Mouse (Mus musculus) CH12.LX (cell line): ENCODE measurements at regions not wholly inside any gene's neighbourhood (a gene's known extent, or its start where the extent isn't known, plus 50 kb on each side); places are given as distances from the start of the nearest gene placed in this dataset.

Experiments
- DNase-seq: peaks from one replicate; pipeline ENCODE4 v3.0.0-alpha.2; 2013; ENCODE audit errors: extremely low read depth
- H3K27ac ChIP-seq: 2 replicates; pipeline ENCODE4 v1.5.1; 2012; ENCODE audit warnings: low read depth, mild to moderate bottlenecking, control low read depth, moderate library complexity; ENCODE audit not compliant: insufficient read depth
- H3K27me3 ChIP-seq: replicated peaks from 2 replicates; pipeline ENCODE3; 2012; ENCODE audit warnings: inconsistent platforms
- H3K36me3 ChIP-seq, 2 experiments: replicated peaks in 1 of 2; 2 replicates each; pipeline versions ENCODE3 to v1.6.1; 2012; ENCODE audit warnings: inconsistent platforms in 1 of 2, low read length in 1 of 2, mild to moderate bottlenecking in 1 of 2, mixed read lengths in 1 of 2, moderate library complexity in 1 of 2; ENCODE audit not compliant: control insufficient read depth in 1 of 2, insufficient read depth in 1 of 2
- H3K4me1 ChIP-seq, 2 experiments: 2 replicates each; pipeline ENCODE4 v1.6.1; 2012; ENCODE audit warnings: inconsistent platforms in 1 of 2, moderate library complexity in 1 of 2; ENCODE audit not compliant: insufficient read depth in 2 of 2, control insufficient read depth in 1 of 2
- H3K4me2 ChIP-seq: 2 replicates; pipeline ENCODE4 v1.6.1; 2012; ENCODE audit warnings: low read depth, mild to moderate bottlenecking, control low read depth; ENCODE audit not compliant: poor library complexity, insufficient read depth, severe bottlenecking
- H3K4me3 ChIP-seq, 3 experiments: fragments of 150-350 bp in 1 of 3; sonication (generic) in 1 of 3; replicated peaks in 1 of 3; 2 replicates each; pipeline versions ENCODE3 to v1.5.1; 2011 to 2012; ENCODE audit warnings: low read depth in 2 of 3, low read length in 2 of 3, mild to moderate bottlenecking in 2 of 3, moderate library complexity in 2 of 3, control low read depth in 1 of 3, improper control_type of control experiment in 1 of 3, inconsistent platforms in 1 of 3, mixed read lengths in 1 of 3; ENCODE audit not compliant: poor library complexity in 1 of 3
- H3K79me2 ChIP-seq: replicated peaks from 2 replicates; pipeline ENCODE4 v1.6.1; 2012; ENCODE audit warnings: mild to moderate bottlenecking, moderate library complexity; ENCODE audit not compliant: control insufficient read depth, poor library complexity, insufficient read depth, severe bottlenecking; ENCODE audit errors: extremely low read depth
- H3K9ac ChIP-seq: 2 replicates; pipeline ENCODE4 v1.6.1; 2012; ENCODE audit warnings: low read depth, mild to moderate bottlenecking, control low read depth, moderate library complexity; ENCODE audit not compliant: insufficient read depth
- H3K9me3 ChIP-seq: replicated peaks from 2 replicates; pipeline ENCODE3; 2012; ENCODE audit warnings: low read length, inconsistent platforms, mixed read lengths
- CHD1 ChIP-seq: IDR thresholded peaks from 2 replicates; pipeline ENCODE4 v1.6.1; 2012; ENCODE audit warnings: low read depth, low read length, improper control_type of control experiment, inconsistent platforms
- CTCF ChIP-seq, 2 experiments: IDR thresholded peaks in 1 of 2; conservative IDR thresholded peaks in 1 of 2; 2 replicates each; pipeline ENCODE4 v1.5.1; 2011 to 2012; ENCODE audit warnings: low read depth in 2 of 2, low read length in 2 of 2, improper control_type of control experiment in 1 of 2, inconsistent platforms in 1 of 2, mild to moderate bottlenecking in 1 of 2, moderate library complexity in 1 of 2
- ELF1 ChIP-seq: IDR thresholded peaks from 2 replicates; pipeline ENCODE4 v1.6.1; 2014; ENCODE audit warnings: low read depth, mild to moderate bottlenecking, inconsistent platforms, low read length, improper control_type of control experiment
- ETS1 ChIP-seq: conservative IDR thresholded peaks from 2 replicates; pipeline ENCODE4 v1.6.1; 2012; ENCODE audit warnings: low read depth, mild to moderate bottlenecking, inconsistent platforms, low read length, improper control_type of control experiment, moderate library complexity
- GABPA ChIP-seq: IDR thresholded peaks from 2 replicates; pipeline ENCODE4 v1.6.1; 2012; ENCODE audit warnings: low read depth, low read length, improper control_type of control experiment, inconsistent platforms; ENCODE audit not compliant: insufficient replicate concordance
- HCFC1 ChIP-seq: IDR thresholded peaks from 2 replicates; pipeline ENCODE4 v1.6.1; 2012; ENCODE audit warnings: low read depth, mild to moderate bottlenecking, inconsistent platforms, low read length, improper control_type of control experiment
- JUND ChIP-seq: conservative IDR thresholded peaks from 2 replicates; pipeline ENCODE4 v1.6.1; 2011; ENCODE audit warnings: low read depth, low read length, improper control_type of control experiment
- KAT2A ChIP-seq: IDR thresholded peaks from 2 replicates; pipeline ENCODE4 v1.6.1; 2012; ENCODE audit warnings: low read length, improper control_type of control experiment, inconsistent platforms; ENCODE audit not compliant: insufficient replicate concordance
- MAFK ChIP-seq: IDR thresholded peaks from 2 replicates; pipeline ENCODE4 v1.6.1; 2011; ENCODE audit warnings: low read length, improper control_type of control experiment; ENCODE audit not compliant: insufficient replicate concordance
- MAX ChIP-seq: IDR thresholded peaks from 2 replicates; pipeline ENCODE4 v1.6.1; 2011; ENCODE audit warnings: low read length, improper control_type of control experiment
- MEF2A ChIP-seq: IDR thresholded peaks from 2 replicates; pipeline ENCODE4 v1.6.1; 2014; ENCODE audit warnings: low read depth, mild to moderate bottlenecking, inconsistent platforms, low read length, improper control_type of control experiment, borderline replicate concordance
- MYC ChIP-seq: IDR thresholded peaks from 2 replicates; pipeline ENCODE4 v1.6.1; 2011; ENCODE audit warnings: low read depth, mild to moderate bottlenecking, improper control_type of control experiment, low read length
- NRF1 ChIP-seq: IDR thresholded peaks from 2 replicates; pipeline ENCODE4 v1.6.1; 2014; ENCODE audit warnings: low read depth, mild to moderate bottlenecking, inconsistent platforms, low read length, improper control_type of control experiment, moderate library complexity
- PAX5 ChIP-seq: IDR thresholded peaks from 2 replicates; pipeline ENCODE4 v1.6.1; 2012; ENCODE audit warnings: low read length, inconsistent platforms, mixed read lengths
- RAD21 ChIP-seq: IDR thresholded peaks from 2 replicates; pipeline ENCODE4 v1.6.1; 2011; ENCODE audit warnings: low read depth, mild to moderate bottlenecking, low read length, improper control_type of control experiment, moderate library complexity
- RCOR1 ChIP-seq: conservative IDR thresholded peaks from 2 replicates; pipeline ENCODE4 v1.6.1; 2012; ENCODE audit warnings: low read depth, mild to moderate bottlenecking, inconsistent platforms, low read length, improper control_type of control experiment
- SIN3A ChIP-seq: IDR thresholded peaks from 2 replicates; pipeline ENCODE4 v1.6.1; 2012; ENCODE audit warnings: low read length, improper control_type of control experiment, inconsistent platforms
- SMC3 ChIP-seq: IDR thresholded peaks from 2 replicates; pipeline ENCODE4 v1.6.1; 2011; ENCODE audit warnings: low read depth, low read length, improper control_type of control experiment
- UBTF ChIP-seq: IDR thresholded peaks from 2 replicates; pipeline ENCODE4 v1.6.1; 2012; ENCODE audit warnings: low read depth, mild to moderate bottlenecking, inconsistent platforms, low read length, improper control_type of control experiment, moderate library complexity
- USF1 ChIP-seq: IDR thresholded peaks from 2 replicates; pipeline ENCODE4 v1.6.1; 2014; ENCODE audit warnings: low read depth, mild to moderate bottlenecking, inconsistent platforms, low read length, improper control_type of control experiment
- ZMIZ1 ChIP-seq: IDR thresholded peaks from 2 replicates; pipeline ENCODE4 v1.6.1; 2012; ENCODE audit warnings: low read depth, mild to moderate bottlenecking, inconsistent platforms, low read length, improper control_type of control experiment
- dilution Hi-C: fragments of 300-500 bp; cut with MboI; formaldehyde crosslinking; loops from 2 replicates; pipeline ENCODE4 v1.14.3; 2020; ENCODE audit warnings: low sequenced_read_pairs; ENCODE audit not compliant: extremely low pct_unique_long_range_greater_than_20kb, extremely low pct_ligation_motif_present
- in situ Hi-C: fragments of 300-500 bp; cut with MboI; formaldehyde crosslinking; loops from 3 replicates; pipeline ENCODE4 v1.14.3; 2019; ENCODE audit warnings: low sequenced_read_pairs, low pct_ligation_motif_present, low pct_unique_long_range_greater_than_20kb, mixed read lengths

DNA sequence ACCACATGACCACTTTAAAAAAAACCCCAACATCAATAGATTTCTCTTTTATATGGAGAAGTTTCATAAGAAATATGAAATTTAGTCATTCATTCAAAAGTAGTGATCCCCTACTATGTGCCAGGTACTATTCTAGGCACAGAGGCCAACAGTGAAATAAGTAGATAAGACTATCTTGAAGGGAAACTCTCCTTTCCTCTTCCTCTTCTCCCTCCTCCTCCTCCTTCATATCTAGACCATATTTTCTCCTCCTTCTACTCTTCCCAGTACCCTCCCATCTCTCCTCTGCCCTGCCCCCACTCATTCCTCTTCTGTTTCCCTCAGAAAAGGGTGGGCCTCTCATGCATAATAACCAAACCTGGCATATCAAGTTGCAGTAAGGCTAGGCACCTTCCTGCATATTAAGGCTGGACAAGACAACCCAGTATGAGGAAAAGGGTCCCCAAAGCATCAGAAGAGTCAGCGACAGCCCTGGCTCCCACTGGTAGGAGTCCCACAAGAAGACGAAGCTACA lies 54.4 kb upstream of the Prickle1 start:
- H3K27me3 ChIP-seq = no peaks in the 10 kb centered on the region
- DNase-seq = no peak
- no peak for TF ChIP-seq MAFK
- no peak for TF ChIP-seq CHD1
- no peak for TF ChIP-seq GABPA
- no peak for TF ChIP-seq MEF2A
- TF ChIP-seq UBTF = no peak
- no peak for TF ChIP-seq HCFC1
- no peak for TF ChIP-seq PAX5
- no peak for TF ChIP-seq SMC3
- TF ChIP-seq JUND = no peak
- no peak for TF ChIP-seq RCOR1
- TF ChIP-seq MAX = no peak
- no peak for TF ChIP-seq CTCF (conservative IDR thresholded peaks at IDR 0.05 in 1 of 2, IDR thresholded peaks at IDR 0.05 in 1 of 2; ENCODE audit: low read depth in 2 of 2, low read length in 2 of 2)
- TF ChIP-seq MYC = no peak
- TF ChIP-seq ZMIZ1 = no peak
- TF ChIP-seq RAD21 = no peak
- TF ChIP-seq SIN3A = no peak
- no peak for TF ChIP-seq KAT2A
- no peak for TF ChIP-seq NRF1
- TF ChIP-seq USF1 = no peak
- TF ChIP-seq ETS1 = no peak
- TF ChIP-seq, all 38 proteins: peak for 0
- Histone ChIP-seq H3K9ac (no peak overlapping the region), H3K4me3 (no peak overlapping the region), H3K4me1 (no peaks in the 10 kb centered on the region), H3K79me2 (no peaks in the 10 kb centered on the region), H3K4me2 (no peak overlapping the region), H3K36me3 (no peaks in the 10 kb centered on the region), H3K27ac (no peak overlapping the region), H3K9me3 (peaks cover 19% of the 10 kb centered on the region)
- in situ Hi-C loops = no loop called here
- dilution Hi-C loops = no loop called here

DNA sequence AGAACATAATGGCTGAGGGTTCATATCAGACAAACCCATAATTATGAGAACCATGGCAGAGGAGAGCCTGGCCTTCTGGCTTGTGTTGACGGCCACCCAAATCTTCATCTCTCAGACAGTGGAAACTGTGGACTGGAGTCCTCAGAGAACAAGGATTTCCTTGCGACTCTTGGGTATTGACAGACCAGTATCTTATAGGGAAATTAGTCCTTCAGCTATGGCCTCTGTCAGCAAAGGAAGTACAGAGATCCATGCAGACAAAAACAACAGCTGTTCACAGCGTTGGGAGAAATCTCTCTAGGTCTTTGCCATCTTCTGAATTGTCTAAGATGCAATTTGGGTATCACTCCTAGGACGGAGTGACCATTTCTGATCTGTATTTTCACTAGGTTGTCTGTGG lies 53.0 kb upstream of the Prickle1 start:
- dilution Hi-C loops (no loop called here), in situ Hi-C loops (no loop called here)
- Histone ChIP-seq H3K4me2 (no peak overlapping the region), H3K4me1 (no peaks in the 10 kb centered on the region), H3K9ac (no peak overlapping the region), H3K79me2 (no peaks in the 10 kb centered on the region), H3K4me3 (no peak overlapping the region), H3K36me3 (no peaks in the 10 kb centered on the region), H3K27ac (no peak overlapping the region), H3K27me3 (no peaks in the 10 kb centered on the region), H3K9me3 (peaks cover 20% of the 10 kb centered on the region)
- TF ChIP-seq ELF1 = no peak
- DNase-seq = no peak
